Mouse (Mus musculus): ENCODE measurements around the gene Igfbp3.

DNA sequence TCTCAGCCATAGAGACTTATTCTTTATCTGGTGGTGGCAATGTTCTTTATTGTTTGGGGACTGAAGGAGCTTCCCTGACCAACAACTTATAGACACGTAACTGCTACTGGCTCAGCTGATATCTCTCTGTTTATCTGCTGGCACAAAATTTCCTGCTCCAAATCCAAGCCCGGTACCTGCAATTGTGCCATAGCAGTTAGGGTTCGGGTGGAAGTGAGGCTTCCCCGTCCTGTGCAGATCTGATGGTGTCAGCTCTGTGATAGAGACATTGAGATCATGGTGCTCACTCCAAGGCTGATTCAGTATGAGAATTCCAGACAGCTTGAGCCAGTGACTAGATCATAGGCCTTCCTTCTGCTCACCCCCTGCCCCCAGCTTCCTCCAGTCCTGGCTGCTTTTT lies 18.2 kb upstream of the Igfbp3 start:
- no peak for TF ChIP-seq CTCF (IDR thresholded peaks at IDR 0.05; ENCODE audit: insufficient read depth, low read depth, low read length)
- no peak for TF ChIP-seq POLR2A (IDR thresholded peaks at IDR 0.05; ENCODE audit: insufficient read depth, low read depth, low read length)
